Mouse (Mus musculus) liver, embryonic 13.5 days (tissue): ENCODE measurements around the gene Podxl2. TPM values are rescaled to one million over a fixed set of nuclear protein-coding genes. Genes with fewer than 3 reads are reported as not detected.

Experiments used
- ATAC-seq: fragments of 200-750 bp; cut with Nextera tagmentation; 2 replicates; pipeline ENCODE4 v1.8.0; 2017; ENCODE audit warnings: low read depth, mild to moderate bottlenecking, moderate number of reproducible peaks, moderate library complexity
- DNase-seq: peaks from one replicate; pipeline ENCODE4 v3.0.0; 2022
- H3K27ac ChIP-seq: fragments of 300-500 bp; sonication (generic); 2 replicates; pipeline ENCODE4 v1.5.1; 2015; ENCODE audit warnings: moderate library complexity, mild to moderate bottlenecking, inconsistent platforms
- H3K27me3 ChIP-seq: fragments of 300-500 bp; sonication (generic); 2 replicates; pipeline ENCODE4 v1.6.1; 2015; ENCODE audit warnings: mild to moderate bottlenecking, inconsistent platforms
- H3K36me3 ChIP-seq: fragments of 300-500 bp; sonication (generic); 2 replicates; pipeline ENCODE4 v1.6.1; 2015; ENCODE audit warnings: mild to moderate bottlenecking, inconsistent platforms
- H3K4me1 ChIP-seq: fragments of 300-500 bp; sonication (generic); replicated peaks from 2 replicates; pipeline ENCODE4 v1.6.1; 2015; ENCODE audit warnings: inconsistent platforms
- H3K4me2 ChIP-seq: fragments of 300-500 bp; sonication (generic); 2 replicates; pipeline ENCODE4 v1.6.1; 2015; ENCODE audit warnings: inconsistent platforms, mild to moderate bottlenecking, moderate library complexity
- H3K4me3 ChIP-seq: fragments of 300-500 bp; sonication (generic); replicated peaks from 2 replicates; pipeline ENCODE4 v1.5.1; 2015; ENCODE audit warnings: mild to moderate bottlenecking, inconsistent platforms
- H3K9ac ChIP-seq: fragments of 300-500 bp; sonication (generic); 2 replicates; pipeline ENCODE4 v1.6.1; 2015; ENCODE audit warnings: mild to moderate bottlenecking, inconsistent platforms
- H3K9me3 ChIP-seq: fragments of 300-500 bp; sonication (generic); replicated peaks from 2 replicates; pipeline ENCODE4 v1.6.1; 2016; ENCODE audit warnings: inconsistent platforms
- WGBS: fragments of 180-500 bp; shearing (Covaris S2); methylation state at CpG from one replicate; pipeline ENCODE4 v1.1.7; 2015; ENCODE audit not compliant: insufficient replicate concordance; 5-methylcytosine and 5-hydroxymethylcytosine counted together
- polyA plus RNA-seq: library from polyadenylated mRNA; unstranded; fragments of >200 nt; fragmentation: Nextera tagmentation; extraction: Ambion mirVana; gene quantifications from 2 replicates; pipeline ENCODE4 v1.2.1, GENCODE M21; 2015

Gene Podxl2
- polyA plus RNA-seq, 1 experiment from 2014 or later = 2.3 TPM

- ATAC-seq = no peak
- Histone ChIP-seq H3K27ac (peak overlapping the region; percentile 94), H3K36me3 (peaks cover 35% of the 10 kb centered on the region), H3K27me3 (no peaks in the 10 kb centered on the region), H3K4me1 (peaks cover 87% of the 10 kb centered on the region), H3K9ac (peak overlapping the region; percentile 93), H3K4me3 (peak overlapping the region; percentile 79), H3K9me3 (no peaks in the 10 kb centered on the region), H3K4me2 (peak overlapping the region; percentile 83)
- DNase-seq = no peak
- 69% methylated on average over 5 of the region's 5 CpGs for WGBS
These were observed 28.9 kb upstream of the Podxl2 start for GRCm38 (mm10) chr6:88903708-88904107.

- DNase-seq (peak; percentile 94), ATAC-seq (peak; percentile 85)
- peak within 1 kb of the TSS; percentile 94 for H3K27ac ChIP-seq
- peaks cover 22% of the 10 kb centered on the region for H3K36me3 ChIP-seq
- peak within 1 kb of the TSS; percentile 93 for H3K9ac ChIP-seq
- H3K4me1 ChIP-seq = peaks cover 78% of the 10 kb centered on the region
- H3K9me3 ChIP-seq = no peaks in the 10 kb centered on the region
- H3K4me3 ChIP-seq = peak within 1 kb of the TSS; percentile 79
- under 1% methylated on average over 66 of the region's 66 CpGs for WGBS
- H3K27me3 ChIP-seq = no peaks in the 10 kb centered on the region
- peak within 1 kb of the TSS; percentile 83 for H3K4me2 ChIP-seq
These were observed 27.3 kb upstream of the Podxl2 start, which contains the start of gene Tpra1 for GRCm38 (mm10) chr6:88901947-88902820. Tpra1 (plus strand) TSS chr6:88902251.

- no peaks in the 10 kb centered on the region for H3K27me3 ChIP-seq
- peak overlapping the region; percentile 79 for H3K4me3 ChIP-seq
- WGBS = 7% methylated on average over 5 of the region's 5 CpGs
- no peaks in the 10 kb centered on the region for H3K9me3 ChIP-seq
- H3K36me3 ChIP-seq = peaks cover 27% of the 10 kb centered on the region
- peak overlapping the region; percentile 83 for H3K4me2 ChIP-seq
- H3K27ac ChIP-seq = peak overlapping the region; percentile 87
- H3K4me1 ChIP-seq = peaks cover 78% of the 10 kb centered on the region
- peak overlapping the region; percentile 78 for H3K9ac ChIP-seq
- ATAC-seq = no peak; the same call in 1 of the 2 replicates
- DNase-seq = no peak
These were observed 26.6 kb upstream of the Podxl2 start for GRCm38 (mm10) chr6:88901471-88901870.

GRCm38 (mm10) chr6:88899628-88900027 is 24.8 kb upstream of the Podxl2 start:
- Histone ChIP-seq H3K9me3 (no peaks in the 10 kb centered on the region), H3K9ac (peak overlapping the region; percentile 58; the same call in 1 of the 2 replicates), H3K4me2 (peak overlapping the region; percentile 57), H3K4me3 (no peak overlapping the region), H3K27ac (peak overlapping the region; percentile 60; the same call in 1 of the 2 replicates), H3K36me3 (peaks cover 29% of the 10 kb centered on the region), H3K27me3 (no peaks in the 10 kb centered on the region), H3K4me1 (peaks cover 78% of the 10 kb centered on the region)
- no peak for DNase-seq
- WGBS = 80% methylated on average over 2 of the region's 2 CpGs
- ATAC-seq = no peak

GRCm38 (mm10) chr6:88899086-88899485 is 24.2 kb upstream of the Podxl2 start:
- H3K9me3 ChIP-seq = no peaks in the 10 kb centered on the region
- peak overlapping the region; percentile 60 for H3K27ac ChIP-seq
- DNase-seq = no peak
- WGBS = 52% methylated on average over 4 of the region's 4 CpGs
- ATAC-seq = no peak
- peak overlapping the region; percentile 89 for H3K4me3 ChIP-seq
- peak overlapping the region; percentile 58 for H3K9ac ChIP-seq
- peak overlapping the region; percentile 57 for H3K4me2 ChIP-seq
- no peaks in the 10 kb centered on the region for H3K27me3 ChIP-seq
- H3K36me3 ChIP-seq = peaks cover 33% of the 10 kb centered on the region
- H3K4me1 ChIP-seq = peaks cover 78% of the 10 kb centered on the region

GRCm38 (mm10) chr6:88898534-88899048 is 23.7 kb upstream of the Podxl2 start, which contains the start of gene Mcm2:
Mcm2 (minus strand) TSS chr6:88898780.
- H3K4me1 ChIP-seq = peaks cover 77% of the 10 kb centered on the region
- DNase-seq (peak; percentile 94), ATAC-seq (peak; percentile 67)
- H3K36me3 ChIP-seq = peaks cover 38% of the 10 kb centered on the region
- peak within 1 kb of the TSS; percentile 82 for H3K27ac ChIP-seq
- no peaks in the 10 kb centered on the region for H3K9me3 ChIP-seq
- under 1% methylated on average over 33 of the region's 33 CpGs for WGBS
- peak within 1 kb of the TSS; percentile 94 for H3K4me2 ChIP-seq
- H3K27me3 ChIP-seq = no peaks in the 10 kb centered on the region
- peak within 1 kb of the TSS; percentile 93 for H3K9ac ChIP-seq
- peak within 1 kb of the TSS; percentile 89 for H3K4me3 ChIP-seq

- H3K4me1 ChIP-seq = peaks cover 76% of the 10 kb centered on the region
- peak overlapping the region; percentile 93 for H3K9ac ChIP-seq
These were observed 22.4 kb upstream of the Podxl2 start for GRCm38 (mm10) chr6:88897246-88897645.

GRCm38 (mm10) chr6:88895943-88896342 is 21.1 kb upstream of the Podxl2 start:
- WGBS = 78% methylated on average over 6 of the region's 6 CpGs
- peak overlapping the region; percentile 75 for H3K27ac ChIP-seq
- peak overlapping the region; percentile 89 for H3K4me3 ChIP-seq
- H3K36me3 ChIP-seq = peaks cover 64% of the 10 kb centered on the region
- peak overlapping the region; percentile 93; the same call in 1 of the 2 replicates for H3K9ac ChIP-seq
- H3K4me2 ChIP-seq = peak overlapping the region; percentile 94
- H3K9me3 ChIP-seq = no peaks in the 10 kb centered on the region
- ATAC-seq (no peak), DNase-seq (no peak)
- H3K27me3 ChIP-seq = no peaks in the 10 kb centered on the region
- H3K4me1 ChIP-seq = peaks cover 77% of the 10 kb centered on the region

More at GRCm38 (mm10) chr6:88897246-88897645, 22.4 kb upstream of the Podxl2 start:
- 50% methylated on average over 7 of the region's 7 CpGs for WGBS
- peak overlapping the region; percentile 75 for H3K27ac ChIP-seq
- H3K4me2 ChIP-seq = peak overlapping the region; percentile 94
- ATAC-seq (no peak), DNase-seq (no peak)
- no peaks in the 10 kb centered on the region for H3K9me3 ChIP-seq
- H3K27me3 ChIP-seq = no peaks in the 10 kb centered on the region
- H3K4me3 ChIP-seq = peak overlapping the region; percentile 89
- peaks cover 51% of the 10 kb centered on the region for H3K36me3 ChIP-seq

GRCm38 (mm10) chr6:88893559-88893958 is 18.7 kb upstream of the Podxl2 start:
- 63% methylated on average over 5 of the region's 5 CpGs for WGBS
- peak; percentile 48 for DNase-seq

GRCm38 (mm10) chr6:88890832-88891231 is 16.0 kb upstream of the Podxl2 start:
- Histone ChIP-seq H3K4me1 (peaks cover 64% of the 10 kb centered on the region), H3K36me3 (peaks cover 100% of the 10 kb centered on the region), H3K4me2 (no peak overlapping the region), H3K9me3 (no peaks in the 10 kb centered on the region), H3K27me3 (no peaks in the 10 kb centered on the region), H3K4me3 (no peak overlapping the region), H3K9ac (no peak overlapping the region), H3K27ac (no peak overlapping the region)
- ATAC-seq = no peak
- DNase-seq = no peak
- 89% methylated on average over 7 of the region's 7 CpGs for WGBS

More at GRCm38 (mm10) chr6:88893559-88893958, 18.7 kb upstream of the Podxl2 start:
- ATAC-seq = no peak
- H3K27me3 ChIP-seq = no peaks in the 10 kb centered on the region
- H3K4me1 ChIP-seq = peaks cover 79% of the 10 kb centered on the region
- no peak overlapping the region for H3K4me2 ChIP-seq
- no peaks in the 10 kb centered on the region for H3K9me3 ChIP-seq
- H3K9ac ChIP-seq = no peak overlapping the region
- no peak overlapping the region for H3K27ac ChIP-seq
- H3K36me3 ChIP-seq = peaks cover 88% of the 10 kb centered on the region
- H3K4me3 ChIP-seq = no peak overlapping the region

GRCm38 (mm10) chr6:88889410-88890042 is 14.7 kb upstream of the Podxl2 start:
- H3K4me1 ChIP-seq = peaks cover 52% of the 10 kb centered on the region
- no peaks in the 10 kb centered on the region for H3K27me3 ChIP-seq
- 87% methylated on average over 13 of the region's 13 CpGs for WGBS
- H3K36me3 ChIP-seq = peaks cover 100% of the 10 kb centered on the region
- DNase-seq (no peak), ATAC-seq (no peak)
- H3K9me3 ChIP-seq = no peaks in the 10 kb centered on the region
- no peak overlapping the region for H3K4me3 ChIP-seq
- peak overlapping the region; percentile 43 for H3K27ac ChIP-seq
- no peak overlapping the region for H3K9ac ChIP-seq
- H3K4me2 ChIP-seq = no peak overlapping the region
